Mouse (Mus musculus) kidney, postnatal 0 days (tissue): ENCODE results near the gene Utp3. TPM values are rescaled to one million over a fixed set of nuclear protein-coding genes. Genes with fewer than 3 reads are reported as not detected.
A peak's percentile ranks its signal among the peaks of the same experiment; 100 is the strongest.

Experiments used
- ATAC-seq: fragments of 200-750 bp; cut with Nextera tagmentation; replicated peaks from 2 replicates; pipeline ENCODE4 v1.8.0; 2017; ENCODE audit warnings: low read depth, moderate number of reproducible peaks, moderate TSS enrichment, moderate library complexity; ENCODE audit not compliant: low FRiP score
- DNase-seq: peaks from one replicate; pipeline ENCODE4 v3.0.0-alpha.2; 2016; ENCODE audit warnings: low spot score
- H3K27ac ChIP-seq: fragments of 300-500 bp; sonication (generic); 2 replicates; pipeline ENCODE4 v1.5.1; 2014; ENCODE audit warnings: mild to moderate bottlenecking
- H3K27me3 ChIP-seq: fragments of 300-500 bp; sonication (generic); 2 replicates; pipeline ENCODE4 v1.6.1; 2014; ENCODE audit warnings: low read length, mixed read lengths; ENCODE audit not compliant: insufficient read depth
- H3K36me3 ChIP-seq: fragments of 300-500 bp; sonication (generic); 2 replicates; pipeline ENCODE4 v1.6.1; 2014; ENCODE audit warnings: low read length, mixed read lengths; ENCODE audit not compliant: insufficient read depth
- H3K4me1 ChIP-seq: fragments of 300-500 bp; sonication (generic); replicated peaks from 2 replicates; pipeline ENCODE4 v1.6.1; 2014; ENCODE audit warnings: antibody characterized with exemption, low read length, mixed read lengths; ENCODE audit not compliant: insufficient read depth
- H3K4me2 ChIP-seq: fragments of 300-500 bp; sonication (generic); 2 replicates; pipeline ENCODE4 v1.6.1; 2014; ENCODE audit warnings: mild to moderate bottlenecking, low read length, moderate library complexity, mixed read lengths
- H3K4me3 ChIP-seq: fragments of 300-500 bp; sonication (generic); replicated peaks from 2 replicates; pipeline ENCODE4 v1.5.1; 2014; ENCODE audit warnings: low read depth, low read length
- H3K9ac ChIP-seq: fragments of 300-500 bp; sonication (generic); 2 replicates; pipeline ENCODE4 v1.6.1; 2014; ENCODE audit warnings: low read depth, low read length
- H3K9me3 ChIP-seq: fragments of 300-500 bp; sonication (generic); replicated peaks from 2 replicates; pipeline ENCODE4 v1.6.1; 2016; ENCODE audit warnings: low read length, inconsistent platforms, mixed read lengths
- CTCF ChIP-seq: IDR thresholded peaks from 2 replicates; pipeline ENCODE4 v1.5.1; 2016; ENCODE audit warnings: antibody characterized with exemption, low read depth, mild to moderate bottlenecking, moderate library complexity
- WGBS: fragments of 180-500 bp; shearing (Covaris S2); extraction: QIAGEN DNeasy Blood & Tissue Kit; methylation state at CpG from one replicate; pipeline ENCODE4 v1.1.7; 2014; 5-methylcytosine and 5-hydroxymethylcytosine counted together
- polyA plus RNA-seq: library from polyadenylated mRNA; unstranded; fragments of >200 nt; fragmentation: Nextera tagmentation; extraction: Ambion mirVana; gene quantifications from 2 replicates; pipeline ENCODE4 v1.2.1, GENCODE M21; 2015

The Utp3 gene
- polyA plus RNA-seq, 1 experiment from 2014 or later = 53.4 TPM

DNA sequence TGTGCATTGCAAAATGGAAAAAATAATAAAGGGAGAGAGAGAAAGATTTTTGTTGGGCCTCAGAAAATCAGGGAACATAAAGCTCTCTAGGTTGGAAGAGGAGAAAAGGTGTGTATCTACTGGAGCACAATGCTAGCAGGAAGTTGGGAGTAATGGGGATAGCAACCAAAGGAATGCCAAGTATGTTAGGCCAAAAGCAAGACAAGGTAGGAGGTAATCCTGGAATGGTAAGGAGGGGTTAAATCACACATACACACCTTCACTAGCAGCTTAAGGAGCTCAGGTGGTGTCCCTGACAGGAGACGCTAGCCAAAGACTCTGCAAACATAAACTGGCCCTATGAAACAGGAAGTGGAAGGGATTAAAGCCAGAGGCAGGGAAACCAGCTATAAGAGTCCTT is 4.7 kb downstream of the Utp3 start:
- no peak for TF ChIP-seq CTCF
- H3K9me3 ChIP-seq = no peaks in the 10 kb centered on the region
- DNase-seq (no peak), ATAC-seq (no peak)
- no peak overlapping the region for H3K9ac ChIP-seq
- no peak overlapping the region for H3K4me2 ChIP-seq
- H3K27me3 ChIP-seq = no peaks in the 10 kb centered on the region
- 25% methylated on average over 1 of the region's 1 CpGs for WGBS
- H3K36me3 ChIP-seq = no peaks in the 10 kb centered on the region
- H3K27ac ChIP-seq = no peak overlapping the region
- no peak overlapping the region for H3K4me3 ChIP-seq
- peaks cover 9% of the 10 kb centered on the region for H3K4me1 ChIP-seq

GRCm38 (mm10) chr5:88561080-88561814 is 7.0 kb downstream of the Utp3 start:
- Histone ChIP-seq H3K27ac (no peak overlapping the region), H3K4me3 (no peak overlapping the region), H3K36me3 (no peaks in the 10 kb centered on the region), H3K27me3 (no peaks in the 10 kb centered on the region), H3K9me3 (no peaks in the 10 kb centered on the region), H3K9ac (no peak overlapping the region), H3K4me1 (peaks cover 1% of the 10 kb centered on the region; the same call in 1 of the 2 replicates), H3K4me2 (no peak overlapping the region)
- WGBS = 85% methylated on average over 9 of the region's 9 CpGs
- ATAC-seq = no peak
- TF ChIP-seq CTCF = no peak
- DNase-seq = no peak

- no peaks in the 10 kb centered on the region for H3K9me3 ChIP-seq
- no peak for ATAC-seq
- H3K27me3 ChIP-seq = no peaks in the 10 kb centered on the region
- DNase-seq = no peak
- H3K4me2 ChIP-seq = no peak overlapping the region
- H3K27ac ChIP-seq = no peak overlapping the region
- H3K9ac ChIP-seq = no peak overlapping the region
- TF ChIP-seq CTCF = no peak
- 69% methylated on average over 8 of the region's 8 CpGs for WGBS
- no peak overlapping the region for H3K4me3 ChIP-seq
- H3K36me3 ChIP-seq = no peaks in the 10 kb centered on the region
- H3K4me1 ChIP-seq = peaks cover 3% of the 10 kb centered on the region; the same call in 1 of the 2 replicates
Observed at GRCm38 (mm10) chr5:88562863-88563780, 8.9 kb downstream of the Utp3 start.

DNA sequence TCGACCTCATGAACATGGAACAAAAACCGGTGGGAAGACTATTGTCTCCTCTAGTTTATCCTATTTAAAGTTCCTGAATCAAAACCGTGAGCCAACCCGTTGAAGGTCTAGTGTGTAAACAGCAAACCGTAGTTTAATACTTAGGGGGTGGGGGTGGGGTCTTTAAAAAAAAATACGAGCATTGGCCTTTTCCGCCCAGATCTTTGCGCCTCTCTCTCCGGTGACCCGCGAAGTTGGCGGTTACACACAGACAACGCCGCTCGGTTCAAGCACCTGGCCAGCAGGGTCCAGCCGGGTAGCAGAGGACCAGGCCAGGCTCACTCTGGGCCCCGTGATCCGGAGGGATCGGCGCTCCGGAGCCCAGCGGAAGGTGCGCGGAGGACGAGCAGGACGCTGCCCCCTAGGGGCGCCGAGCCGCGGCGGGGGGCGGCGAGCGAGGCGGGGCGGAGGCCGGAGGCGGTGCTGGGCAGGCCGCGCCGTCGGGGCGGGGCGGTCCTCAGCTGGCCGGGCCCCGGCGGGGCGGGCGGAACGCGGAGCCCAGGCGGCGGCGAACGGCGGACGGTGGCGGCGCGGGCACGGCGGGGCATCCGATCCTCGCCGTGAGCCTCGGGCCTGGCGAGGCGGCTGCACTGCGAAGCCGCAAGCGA is 10.4 kb downstream of the Utp3 start, which contains the start of gene Rufy3:
TSS of gene Rufy3 (plus strand) at position 540 of the 647 bp plus-strand sequence.
- peaks cover 3% of the 10 kb centered on the region; the same call in 1 of the 2 replicates for H3K4me1 ChIP-seq
- H3K27ac ChIP-seq = peak within 1 kb of the TSS; percentile 93
- peak; percentile 88 for DNase-seq
- no peaks in the 10 kb centered on the region for H3K36me3 ChIP-seq
- peak within 1 kb of the TSS; percentile 89 for H3K9ac ChIP-seq
- peak within 1 kb of the TSS; percentile 86 for H3K4me2 ChIP-seq
- H3K4me3 ChIP-seq = peak within 1 kb of the TSS; percentile 88
- ATAC-seq = peak; percentile 91
- H3K27me3 ChIP-seq = no peaks in the 10 kb centered on the region
- WGBS = 1% methylated on average over 35 of the region's 71 CpGs
- no peaks in the 10 kb centered on the region for H3K9me3 ChIP-seq
- TF ChIP-seq CTCF = peak; percentile 62

GRCm38 (mm10) chr5:88565148-88566033 is 11.1 kb downstream of the Utp3 start:
- TF ChIP-seq CTCF = 0 out of 2 replicates have a peak, but pooled peaks have one; percentile 3
- H3K4me2 ChIP-seq = peak overlapping the region; percentile 86
- H3K27ac ChIP-seq = peak overlapping the region; percentile 93
- no peaks in the 10 kb centered on the region for H3K36me3 ChIP-seq
- H3K4me3 ChIP-seq = peak overlapping the region; percentile 88
- H3K9me3 ChIP-seq = no peaks in the 10 kb centered on the region
- H3K27me3 ChIP-seq = no peaks in the 10 kb centered on the region
- ATAC-seq (peak; percentile 65), DNase-seq (peak; percentile 57)
- H3K9ac ChIP-seq = peak overlapping the region; percentile 89
- peaks cover 3% of the 10 kb centered on the region; the same call in 1 of the 2 replicates for H3K4me1 ChIP-seq
- under 1% methylated on average over 86 of the region's 119 CpGs for WGBS
